Comparison of ENCODE assay signal across 10 mouse cellular contexts in the genomic region with DNA sequence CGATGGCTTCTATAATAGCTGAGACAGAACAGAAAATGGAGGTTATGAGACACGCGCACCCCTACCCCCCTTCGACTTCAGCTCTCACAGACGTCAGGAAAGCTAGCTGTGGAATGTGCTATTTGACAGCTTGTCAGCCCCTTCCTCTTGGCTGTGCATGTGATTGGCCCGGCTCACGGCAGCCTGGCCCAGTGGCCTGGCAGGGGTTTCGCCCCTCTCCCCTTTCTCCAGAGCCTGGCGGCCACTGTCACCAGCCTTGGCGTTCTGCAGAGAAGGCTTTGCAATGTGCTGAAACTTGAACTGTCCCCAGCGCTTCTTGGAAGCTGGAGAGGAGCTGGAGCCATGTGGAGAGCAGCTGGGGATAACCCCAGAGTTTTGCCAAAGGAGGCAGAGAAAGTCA.
A peak's percentile ranks its signal among the peaks of the same experiment; 100 is the strongest.
DNase-seq lines count a peak whose midpoint lies in the region; ATAC-seq and TF ChIP-seq lines count a peak whose summit lies in the region.
"Had no signal": no experiment of that assay in that cellular context is flagged by ENCODE, and none has a peak within 500 bp of the region (broad histone marks: within the 10 kb centered on the region; RNA-seq: fewer than 3 reads in every experiment).

No protein-coding gene starts in this region.

- no peak for TF ChIP-seq EP300 in liver, postnatal 0 days (IDR thresholded peaks at IDR 0.05; ENCODE audit: low read depth)

- H3K36me3 ChIP-seq in embryonic facial prominence, embryonic 11.5 days (replicated peaks; ENCODE audit: control insufficient read depth, insufficient read depth, low read depth, low read length): no peaks in the 10 kb centered on the region
- no peaks in the 10 kb centered on the region for H3K36me3 ChIP-seq in heart, embryonic 11.5 days (ENCODE audit: control insufficient read depth, insufficient read depth, low read length)
- H3K36me3 ChIP-seq in lung, embryonic 15.5 days: no peaks in the 10 kb centered on the region
- no peaks in the 10 kb centered on the region for H3K36me3 ChIP-seq in liver, postnatal 0 days (replicated peaks; ENCODE audit: insufficient read depth, low read length)
- H3K36me3 ChIP-seq: G1E had no signal

- no peak overlapping the region for H3K4me2 ChIP-seq in embryonic facial prominence, embryonic 11.5 days (ENCODE audit: low read depth, low read length)
- H3K4me2 ChIP-seq in heart, embryonic 11.5 days: peak overlapping the region; percentile 55
- peak overlapping the region; percentile 38 for H3K4me2 ChIP-seq in lung, embryonic 15.5 days
- no peak overlapping the region for H3K4me2 ChIP-seq in liver, postnatal 0 days (ENCODE audit: low read depth, low read length)

- no peak overlapping the region for H3K27ac ChIP-seq in embryonic facial prominence, embryonic 11.5 days (replicated peaks; ENCODE audit: low read depth, low read length)
- H3K27ac ChIP-seq in heart, embryonic 11.5 days (ENCODE audit: low read depth, low read length): peak overlapping the region; percentile 90
- peak overlapping the region; percentile 82 for H3K27ac ChIP-seq in lung, embryonic 15.5 days
- H3K27ac ChIP-seq in liver, postnatal 0 days (ENCODE audit: low read depth): no peak overlapping the region
- H3K27ac ChIP-seq: macrophage had no signal

- H3K9me3 ChIP-seq in embryonic facial prominence, embryonic 11.5 days (replicated peaks; ENCODE audit: control insufficient read depth, low read length): no peaks in the 10 kb centered on the region
- no peaks in the 10 kb centered on the region for H3K9me3 ChIP-seq in heart, embryonic 11.5 days (replicated peaks; ENCODE audit: control insufficient read depth, low read length)
- H3K9me3 ChIP-seq in lung, embryonic 15.5 days: no peaks in the 10 kb centered on the region
- H3K9me3 ChIP-seq in liver, postnatal 0 days (ENCODE audit: low read length): no peaks in the 10 kb centered on the region
- H3K9me3 ChIP-seq: G1E had no signal

- no peak for TF ChIP-seq CTCF in liver, postnatal 0 days (IDR thresholded peaks at IDR 0.05; ENCODE audit: low read depth)

- intact Hi-C loops in left cerebral cortex, postnatal 36 days (cut with DNase I): no loop called here

- no peak overlapping the region for H3K9ac ChIP-seq in embryonic facial prominence, embryonic 11.5 days (replicated peaks; ENCODE audit: low read length)
- peak overlapping the region; percentile 52 for H3K9ac ChIP-seq in heart, embryonic 11.5 days (ENCODE audit: low read depth, low read length)
- no peak overlapping the region for H3K9ac ChIP-seq in lung, embryonic 15.5 days
- H3K9ac ChIP-seq in liver, postnatal 0 days (replicated peaks): no peak overlapping the region

- H3K4me3 ChIP-seq in embryonic facial prominence, embryonic 11.5 days (ENCODE audit: low read depth, low read length): no peak overlapping the region
- H3K4me3 ChIP-seq in heart, embryonic 11.5 days (ENCODE audit: low read depth, low read length): peak overlapping the region; percentile 21
- no peak overlapping the region for H3K4me3 ChIP-seq in lung, embryonic 15.5 days
- H3K4me3 ChIP-seq in liver, postnatal 0 days (ENCODE audit: low read depth, low read length): no peak overlapping the region

- 26% methylated on average over 11 of the region's 11 CpGs for WGBS in embryonic facial prominence, embryonic 11.5 days
- WGBS in heart, embryonic 11.5 days (ENCODE audit: insufficient replicate concordance): 22% methylated on average over 11 of the region's 11 CpGs
- WGBS in lung, embryonic 15.5 days: 14% methylated on average over 11 of the region's 11 CpGs
- 50% methylated on average over 11 of the region's 11 CpGs for WGBS in liver, postnatal 0 days (ENCODE audit: insufficient replicate concordance)

- H3K4me1 ChIP-seq in embryonic facial prominence, embryonic 11.5 days (ENCODE audit: control insufficient read depth, insufficient read depth, low read length): no peaks in the 10 kb centered on the region; the same call in 1 of the 2 replicates
- peaks cover 26% of the 10 kb centered on the region for H3K4me1 ChIP-seq in heart, embryonic 11.5 days (ENCODE audit: control insufficient read depth, insufficient read depth, low read length)
- H3K4me1 ChIP-seq in lung, embryonic 15.5 days: peaks cover 27% of the 10 kb centered on the region
- no peaks in the 10 kb centered on the region for H3K4me1 ChIP-seq in liver, postnatal 0 days (ENCODE audit: insufficient read depth)

- DNase-seq in adipocyte (ENCODE audit: low spot score): peak; percentile 28
- peak; percentile 29 for DNase-seq in embryonic facial prominence, embryonic 11.5 days (ENCODE audit: low spot score)
- DNase-seq in kidney, adult 11 months: no peak
- DNase-seq in liver, postnatal 0 days: no peak
- no peak for DNase-seq in left cerebral cortex, postnatal 36 days (ENCODE audit: low spot score in 2 of 2)
- DNase-seq: kidney, adult 8-10 months had no signal

- no peaks in the 10 kb centered on the region for H3K27me3 ChIP-seq in embryonic facial prominence, embryonic 11.5 days (ENCODE audit: control insufficient read depth, insufficient read depth, low read length)
- H3K27me3 ChIP-seq in heart, embryonic 11.5 days (ENCODE audit: control insufficient read depth, insufficient read depth, low read length): no peaks in the 10 kb centered on the region
- no peaks in the 10 kb centered on the region for H3K27me3 ChIP-seq in lung, embryonic 15.5 days
- H3K27me3 ChIP-seq in liver, postnatal 0 days (ENCODE audit: insufficient read depth, low read length): peaks cover 36% of the 10 kb centered on the region

- ATAC-seq in embryonic facial prominence, embryonic 11.5 days (replicated peaks; ENCODE audit: insufficient number of reproducible peaks, low FRiP score, low TSS enrichment, low read depth): peak; percentile 64; the same call in 1 of the 2 replicates
- peak; percentile 79 for ATAC-seq in heart, embryonic 11.5 days (replicated peaks; ENCODE audit: insufficient number of reproducible peaks, low FRiP score, low TSS enrichment)
- peak; percentile 89 for ATAC-seq in lung, embryonic 15.5 days (ENCODE audit: borderline replicate concordance, extremely low read depth, low FRiP score, low TSS enrichment)
- no peak for ATAC-seq in liver, postnatal 0 days

Comparison
In these comparisons a context has a peak if more than half of its experiments do, and no peak if none do; other contexts are left out.
1. DNase-seq: peak in adipocyte (single experiment) and embryonic facial prominence, embryonic 11.5 days (single experiment); none in kidney, adult 11 months (single experiment), liver, postnatal 0 days (single experiment) and left cerebral cortex, postnatal 36 days (0 of 2).
2. H3K27ac ChIP-seq: peak in heart, embryonic 11.5 days (single experiment) and lung, embryonic 15.5 days (single experiment); none in embryonic facial prominence, embryonic 11.5 days (single experiment) and liver, postnatal 0 days (single experiment).
3. H3K4me2 ChIP-seq: peak in heart, embryonic 11.5 days (single experiment) and lung, embryonic 15.5 days (single experiment); none in embryonic facial prominence, embryonic 11.5 days (single experiment) and liver, postnatal 0 days (single experiment).